Mouse (Mus musculus): ENCODE measurements at regions not wholly inside any gene's neighbourhood (a gene's known extent, or its start where the extent isn't known, plus 50 kb on each side); places are given as distances from the start of the nearest gene placed in this dataset.

GRCm38 (mm10) chr14:36155757-36156156 is 61.0 kb downstream of the 4930474N05Rik start:
- CTCF ChIA-PET = no interaction called here

- CTCF ChIA-PET = no interaction called here
These were observed 61.5 kb downstream of the 4930474N05Rik start for GRCm38 (mm10) chr14:36156175-36156574.

DNA sequence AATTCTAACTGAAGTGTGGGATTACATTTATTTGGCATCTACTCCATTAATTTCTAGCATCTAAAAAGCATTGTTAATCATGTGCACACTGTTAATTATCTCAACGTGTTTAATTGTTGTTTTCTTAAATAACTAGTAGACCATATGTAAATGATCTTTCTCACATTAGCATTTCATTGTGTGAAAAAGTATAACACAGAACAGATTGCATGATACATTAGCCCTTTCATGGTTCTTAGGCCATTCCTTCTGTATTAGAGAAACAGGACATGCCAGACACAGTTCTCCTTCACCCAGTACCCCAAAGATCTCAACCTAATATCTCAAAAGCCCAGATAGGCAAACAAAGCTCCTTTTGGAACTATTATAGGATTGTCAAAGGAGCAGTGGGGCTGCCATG is 89.0 kb downstream of the 4930474N05Rik start:
- CTCF ChIA-PET = no interaction called here

DNA sequence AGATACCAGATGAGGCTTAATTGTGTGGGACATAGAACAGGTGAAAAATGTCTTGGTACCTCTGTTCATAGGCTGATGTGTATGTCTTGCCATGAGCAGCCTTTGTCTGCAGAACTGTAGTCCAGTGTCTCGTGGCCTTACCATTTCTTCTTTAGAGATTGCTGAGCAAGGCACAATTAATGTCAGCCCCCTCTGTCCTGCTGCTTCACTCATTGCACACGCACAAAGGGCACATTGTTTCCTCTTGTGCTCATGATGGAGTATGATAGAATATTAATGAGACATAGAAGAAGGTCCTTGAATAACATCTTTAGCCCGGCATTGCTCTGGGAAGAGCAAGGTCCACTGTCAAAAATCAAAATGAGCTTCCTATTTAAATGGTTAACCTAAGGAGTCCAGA is 101.8 kb downstream of the 4930474N05Rik start:
- CTCF ChIA-PET = no interaction called here

- CTCF ChIA-PET = no interaction called here
These were observed 103.7 kb downstream of the 4930474N05Rik start for GRCm38 (mm10) chr14:36198396-36198795.

DNA sequence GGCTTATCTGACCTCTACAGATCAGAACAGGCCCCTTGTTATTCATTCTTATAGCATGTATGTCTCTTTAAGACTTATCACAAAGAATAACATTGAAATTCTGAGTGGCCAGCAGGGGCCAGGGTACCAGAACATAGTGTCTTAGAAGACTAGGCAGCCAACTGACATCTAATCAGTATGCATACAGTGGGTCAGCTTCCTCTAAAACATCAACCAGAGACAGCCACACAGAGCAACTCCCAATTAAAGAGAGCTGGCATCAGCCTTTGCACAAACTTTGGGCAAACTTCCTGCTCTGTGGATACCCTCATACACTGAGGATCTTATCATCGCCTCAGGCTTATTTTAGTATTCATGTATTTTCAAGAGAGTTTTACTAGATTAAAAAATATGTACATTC is 109.1 kb downstream of the 4930474N05Rik start:
- CTCF ChIA-PET = no interaction called here

GRCm38 (mm10) chr14:36212830-36213229 is 118.1 kb downstream of the 4930474N05Rik start:
- CTCF ChIA-PET = no interaction called here

DNA sequence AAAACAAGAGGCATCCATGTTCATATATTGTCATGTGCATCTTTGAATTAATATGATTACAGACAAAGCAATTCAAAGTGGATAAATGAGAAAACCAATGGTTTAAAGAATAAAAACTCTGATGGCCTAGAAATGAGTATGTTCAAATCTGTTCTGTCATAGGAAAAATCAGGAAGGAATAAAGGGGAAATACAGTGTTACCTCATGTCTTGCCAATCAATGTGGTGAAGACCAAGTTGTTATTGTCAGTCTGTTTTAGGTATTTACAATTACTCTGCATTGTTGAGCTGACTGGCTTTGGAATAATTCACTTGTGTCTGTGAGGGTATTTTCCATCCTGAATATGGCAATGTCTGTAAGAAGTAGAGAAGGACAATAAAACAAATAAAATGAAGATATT is 151.1 kb downstream of the 4930474N05Rik start:
- CTCF ChIA-PET = no interaction called here

GRCm38 (mm10) chr14:36262126-36262525 is 167.4 kb downstream of the 4930474N05Rik start:
- CTCF ChIA-PET = no interaction called here

GRCm38 (mm10) chr14:36283825-36284414 is 189.2 kb downstream of the 4930474N05Rik start:
- CTCF ChIA-PET = no interaction called here

GRCm38 (mm10) chr14:36288697-36289286 is 194.1 kb downstream of the 4930474N05Rik start:
- CTCF ChIA-PET = no interaction called here

DNA sequence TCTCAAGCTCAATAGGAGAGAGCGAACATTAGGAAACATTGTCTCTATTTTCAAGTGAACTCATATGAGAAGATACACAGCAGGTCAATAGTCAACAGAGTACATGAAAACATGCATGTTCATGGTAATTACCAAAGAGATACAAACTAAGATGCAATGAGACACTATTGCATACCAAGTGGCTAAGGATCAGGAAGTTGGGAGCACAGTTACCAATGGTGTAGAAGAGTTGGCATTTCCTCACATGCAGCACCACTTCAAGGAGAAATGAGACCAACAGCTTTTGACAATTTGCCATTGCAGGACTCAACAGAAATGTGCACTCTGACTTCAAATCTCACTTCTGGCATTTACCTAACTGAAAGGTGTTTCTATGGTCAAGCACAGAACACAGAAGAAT is 215.6 kb downstream of the 4930474N05Rik start:
- CTCF ChIA-PET = no interaction called here

GRCm38 (mm10) chr14:36314673-36315072 is 220.0 kb downstream of the 4930474N05Rik start:
- CTCF ChIA-PET = interaction anchor here (0.7 kb wide), 1 partner anchor 23 kb away, joined by 16 read pairs; no protein-coding TSS in a partner anchor

- CTCF ChIA-PET = no interaction called here
These were observed 221.8 kb downstream of the 4930474N05Rik start for GRCm38 (mm10) chr14:36316418-36317111.

DNA sequence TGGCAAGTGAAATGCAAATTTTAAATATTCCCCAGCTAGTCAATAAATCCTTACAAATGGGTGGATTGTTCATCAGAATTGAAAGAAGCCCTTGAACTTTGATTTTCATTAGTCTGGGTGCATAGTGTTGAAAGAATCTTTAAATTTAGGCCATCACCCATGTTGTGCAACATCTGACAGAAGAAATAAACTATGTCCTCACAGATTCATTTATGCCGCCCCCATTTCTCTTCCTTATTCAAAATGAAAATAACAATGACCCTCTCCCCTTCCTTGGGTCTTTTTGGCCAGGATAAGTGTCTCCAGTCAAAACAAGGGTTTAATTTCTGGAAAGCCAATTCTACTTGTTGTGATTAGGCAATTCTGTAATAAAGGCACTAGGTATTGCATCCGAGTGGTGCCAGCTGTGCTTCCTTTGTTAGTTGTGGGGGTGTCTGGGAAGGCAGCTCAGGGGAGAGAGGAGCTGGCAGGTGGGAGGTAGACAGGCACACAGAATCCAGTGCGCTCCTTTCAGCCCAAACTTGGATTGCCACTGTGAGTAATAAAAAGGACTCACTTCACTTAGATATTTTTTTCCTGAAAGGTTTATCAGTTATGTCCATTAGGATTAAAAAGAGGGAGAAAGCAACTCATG is 233.7 kb downstream of the 4930474N05Rik start:
- CTCF ChIA-PET = no interaction called here

- CTCF ChIA-PET = no interaction called here
These were observed 246.1 kb downstream of the 4930474N05Rik start for GRCm38 (mm10) chr14:36340832-36341231.
